Mouse (Mus musculus) liver, embryonic 14.5 days (tissue): ENCODE results near the gene Tm9sf4.

Source experiments
- CTCF ChIP-seq: IDR thresholded peaks from 2 replicates; pipeline ENCODE4 v1.5.1; 2016; ENCODE audit warnings: antibody characterized with exemption, low read depth, control low read depth
- EP300 ChIP-seq: IDR thresholded peaks from 2 replicates; pipeline ENCODE4 v1.6.1; 2016; ENCODE audit warnings: antibody characterized with exemption, low read depth

- TF ChIP-seq CTCF (no peak), EP300 (no peak)
Measured at GRCm38 (mm10) chr2:153239860-153240480, 78.9 kb downstream of the Tm9sf4 start.
